Mouse (Mus musculus) mouse trophoblast stem cell (cell line): ENCODE measurements around the gene Ric8a.
"Not testable (repeated sequence)": the region's sequence is repeated elsewhere in the genome, so short reads cannot be mapped to it uniquely, and the experiment has no call there.

ENCODE experiments used
- in situ Hi-C, 2 experiments: fragments of 300-500 bp; cut with MseI, MboI; formaldehyde crosslinking; loops; 2 replicates in 1 of 2; 3 replicates in 1 of 2; pipeline ENCODE4 v1.15.1; 2025

The Ric8a gene

DNA sequence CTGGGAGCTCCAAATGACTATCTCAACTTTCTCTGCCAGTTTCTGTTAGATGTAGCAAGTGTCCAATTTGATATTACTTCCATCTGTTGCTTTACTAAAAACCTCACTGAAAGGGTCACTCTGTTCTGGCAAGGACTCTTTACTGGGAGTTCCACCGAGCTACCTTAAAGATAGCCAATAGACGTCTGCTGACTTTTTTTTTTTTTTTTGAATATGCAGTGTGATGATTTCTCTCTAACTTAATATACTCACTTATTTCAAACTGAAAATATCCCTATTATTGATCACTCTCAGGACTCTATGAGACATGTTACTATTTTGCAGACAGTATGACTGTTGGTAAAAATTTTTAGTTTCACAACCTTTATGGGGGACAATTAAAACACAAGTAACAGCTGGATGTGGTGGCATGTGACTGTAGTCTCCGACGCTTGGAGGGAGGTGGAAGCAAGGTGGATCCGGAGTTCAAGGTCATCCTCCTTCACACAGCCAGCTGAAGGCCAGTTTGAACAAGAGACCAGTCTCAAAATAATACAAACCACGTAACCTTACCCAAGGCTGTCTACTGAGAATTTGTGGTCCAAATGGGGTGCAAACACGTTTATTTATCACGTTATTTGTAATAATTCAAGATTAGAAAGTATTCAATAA, 24.2 kb downstream of the Ric8a start:
- in situ Hi-C loops: no loop called here

DNA sequence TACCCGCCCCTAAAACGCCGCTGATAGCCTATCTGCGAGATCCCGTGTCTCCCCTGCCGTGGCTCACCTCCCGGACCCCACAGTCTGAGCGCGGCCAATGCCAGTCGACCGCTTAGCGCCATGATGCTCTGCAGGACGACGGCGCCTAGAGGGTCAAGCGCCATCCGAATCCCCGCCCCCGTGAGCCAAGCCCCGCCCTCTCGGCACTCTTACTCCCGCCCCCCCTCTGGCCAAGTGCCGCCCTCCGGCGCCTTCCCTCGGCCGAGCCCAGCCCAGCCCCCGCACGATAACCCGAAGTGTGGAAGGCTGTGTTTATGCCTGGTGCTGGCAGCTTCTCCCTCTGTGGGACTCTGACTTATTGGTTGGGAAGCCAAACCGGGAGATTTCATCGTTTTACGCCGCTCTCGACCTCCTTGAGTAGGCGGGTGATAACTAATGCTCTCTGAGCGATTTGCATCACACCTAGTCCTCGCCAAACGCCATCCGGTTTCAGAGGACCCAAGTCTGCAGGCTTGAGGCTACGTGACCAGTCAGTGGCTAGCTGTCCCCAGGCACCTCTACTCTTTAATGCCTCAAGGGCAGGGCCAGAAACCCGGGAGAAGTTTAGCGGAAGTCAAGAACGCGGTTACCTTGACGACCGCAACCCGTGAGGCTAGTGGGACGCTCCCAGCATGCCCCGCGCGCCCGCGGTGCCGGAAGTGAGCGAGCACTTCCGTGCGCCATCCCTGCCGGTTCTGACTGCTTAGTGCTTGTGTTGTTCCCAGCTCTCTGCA, 25.1 kb downstream of the Ric8a start, which contains the start of the genes Psmd13 and Sirt3:
Gene Psmd13, plus strand, starts transcription at position 273 of the 773 bp plus-strand sequence.
Gene Sirt3, minus strand, starts transcription at position 614 of the 773 bp plus-strand sequence.
- in situ Hi-C loops: no loop called here

DNA sequence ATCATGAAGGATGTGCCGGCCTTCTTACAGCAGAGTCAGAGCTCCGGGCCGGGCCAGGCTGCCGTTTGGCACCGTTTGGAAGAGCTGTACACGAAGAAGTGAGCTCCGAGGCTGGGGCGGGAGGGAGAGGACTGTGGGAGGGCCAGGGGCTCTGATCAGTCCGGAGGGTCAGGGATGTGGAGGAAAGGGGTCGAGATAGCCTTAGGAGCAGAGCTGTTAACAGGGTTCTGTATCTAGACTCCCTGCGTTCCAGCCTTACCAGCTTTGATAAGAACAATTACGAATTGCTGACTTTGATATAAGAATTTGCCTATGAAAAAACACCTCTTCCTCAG, 25.7 kb downstream of the Ric8a start:
- in situ Hi-C loops: no loop called here

DNA sequence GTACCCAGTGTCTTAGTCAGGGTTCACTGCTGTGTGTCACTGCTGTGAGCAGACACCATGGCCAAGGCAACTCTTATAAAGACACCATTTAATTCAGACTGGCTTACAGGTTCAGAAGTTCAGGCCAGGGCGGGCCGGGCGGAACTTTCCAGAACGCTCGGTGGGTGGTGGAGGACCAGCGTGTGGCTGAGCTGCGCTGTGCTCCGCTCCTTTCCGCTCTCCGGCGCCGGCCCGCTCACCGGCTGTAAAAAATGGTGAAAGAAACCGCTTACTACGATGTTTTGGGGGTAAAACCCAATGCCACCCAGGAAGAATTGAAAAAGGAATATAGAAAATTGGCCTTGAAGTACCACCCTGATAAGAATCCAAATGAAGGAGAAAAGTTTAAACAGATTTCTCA, 33.9 kb downstream of the Ric8a start:
- in situ Hi-C loops: not testable (repeated sequence)

DNA sequence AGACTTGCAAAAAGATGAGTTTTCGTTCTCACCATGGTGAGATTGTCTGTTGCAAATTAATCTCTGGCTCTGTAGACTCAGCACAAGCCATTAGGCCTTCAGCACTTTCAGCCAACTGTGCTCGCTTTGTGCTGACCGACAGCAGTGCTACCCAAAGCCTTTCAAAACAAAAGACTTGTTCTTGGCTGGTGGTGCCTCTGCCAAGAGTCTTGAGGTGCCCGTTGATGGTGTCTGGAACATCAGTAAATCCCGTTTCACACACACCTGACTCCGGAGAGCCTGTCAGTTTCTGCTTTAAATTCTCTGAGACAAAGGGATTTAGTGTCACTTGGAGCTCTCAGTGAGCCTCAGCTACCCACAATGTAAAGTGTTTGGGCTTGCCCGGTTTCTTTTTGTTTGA, 37.3 kb downstream of the Ric8a start:
- in situ Hi-C loops: no loop called here

DNA sequence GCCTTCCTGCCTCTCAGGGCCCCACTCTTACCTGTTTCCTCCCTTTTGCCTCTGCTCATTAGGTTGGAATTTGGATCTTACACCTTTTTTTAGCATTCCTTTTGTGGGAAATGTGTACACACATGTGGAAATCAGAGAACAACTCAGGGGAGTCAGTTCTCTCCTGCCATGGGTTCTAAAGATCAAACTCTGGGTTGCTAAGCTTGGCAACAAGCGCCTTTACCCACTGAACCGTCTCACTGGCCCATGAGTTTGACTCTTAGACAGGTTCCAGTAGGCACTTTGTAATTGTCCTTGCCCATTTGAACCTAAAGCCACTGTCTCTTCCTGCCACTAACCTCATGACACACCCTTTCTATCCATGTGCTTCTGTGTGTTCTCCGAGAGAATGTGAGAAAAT, 37.9 kb downstream of the Ric8a start:
- in situ Hi-C loops: no loop called here

DNA sequence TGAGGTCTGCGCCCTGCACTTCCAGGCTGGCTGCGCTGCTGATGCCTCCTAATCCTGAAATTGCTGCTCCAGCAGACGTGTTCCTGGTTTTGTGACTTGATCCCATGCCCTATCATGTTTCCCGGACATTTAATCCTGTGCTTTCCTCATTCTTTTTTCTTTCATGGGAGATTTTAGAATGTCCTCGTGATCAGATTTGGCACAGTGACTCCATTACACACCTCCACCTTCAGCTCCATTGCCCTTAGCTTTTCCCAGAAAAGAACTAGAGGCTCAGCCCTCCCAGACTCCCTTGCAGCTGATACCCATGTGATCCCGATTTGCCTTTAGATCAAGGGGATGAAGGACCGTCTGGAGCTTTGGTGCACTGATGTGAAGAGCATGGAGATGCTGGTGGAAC, 41.1 kb downstream of the Ric8a start:
- in situ Hi-C loops: no loop called here

DNA sequence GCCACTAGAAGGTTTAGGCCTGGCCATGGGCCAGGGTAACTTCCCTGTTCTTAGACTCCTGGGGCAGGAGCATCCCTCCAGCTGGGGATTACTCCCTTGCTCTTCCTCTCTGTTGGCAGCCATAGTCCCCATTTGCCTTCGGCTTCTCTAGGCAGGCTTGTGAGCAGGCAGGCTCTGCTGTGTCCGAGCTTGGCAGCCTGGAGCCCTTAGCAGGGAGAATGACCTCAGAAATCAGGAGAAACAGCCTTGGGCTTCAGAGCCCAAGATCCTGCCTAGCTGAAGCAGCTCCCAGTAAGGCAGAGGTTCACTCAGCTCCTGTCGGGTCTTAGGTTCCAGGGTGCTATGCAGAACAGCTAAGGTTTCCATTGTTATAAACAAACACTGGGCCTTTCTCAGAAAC, 42.4 kb downstream of the Ric8a start:
- in situ Hi-C loops: no loop called here

DNA sequence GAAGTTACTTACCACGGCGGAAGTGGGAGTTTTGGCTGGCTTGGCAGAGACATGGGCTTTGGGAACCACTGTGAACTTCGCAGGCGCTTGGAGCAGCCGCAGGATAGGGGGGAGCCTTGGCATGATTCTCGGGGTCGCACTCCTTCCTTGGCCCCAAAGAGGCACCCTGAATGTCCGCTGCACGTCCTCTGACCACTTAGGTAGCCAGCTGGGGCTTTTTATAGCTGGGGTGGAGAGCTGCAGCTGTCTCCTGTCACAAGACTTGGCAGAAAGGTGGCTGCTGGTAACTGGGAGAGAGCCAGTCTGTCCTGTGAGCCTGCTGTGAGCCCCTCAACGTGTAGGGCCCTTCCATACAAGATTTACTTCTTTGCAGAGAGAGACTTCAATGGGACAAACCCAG, 43.5 kb downstream of the Ric8a start, which contains the start of gene Cox8b:
Gene Cox8b, minus strand, starts transcription at position 227 of the 400 bp plus-strand sequence.
- in situ Hi-C loops: loop anchor here (5.0 kb wide), 2 partner anchors 53 to 58 kb away; partner anchors contain the start of genes Odf3 (in 1 of the 2) and Scgb1c1 (in 1 of the 2)

DNA sequence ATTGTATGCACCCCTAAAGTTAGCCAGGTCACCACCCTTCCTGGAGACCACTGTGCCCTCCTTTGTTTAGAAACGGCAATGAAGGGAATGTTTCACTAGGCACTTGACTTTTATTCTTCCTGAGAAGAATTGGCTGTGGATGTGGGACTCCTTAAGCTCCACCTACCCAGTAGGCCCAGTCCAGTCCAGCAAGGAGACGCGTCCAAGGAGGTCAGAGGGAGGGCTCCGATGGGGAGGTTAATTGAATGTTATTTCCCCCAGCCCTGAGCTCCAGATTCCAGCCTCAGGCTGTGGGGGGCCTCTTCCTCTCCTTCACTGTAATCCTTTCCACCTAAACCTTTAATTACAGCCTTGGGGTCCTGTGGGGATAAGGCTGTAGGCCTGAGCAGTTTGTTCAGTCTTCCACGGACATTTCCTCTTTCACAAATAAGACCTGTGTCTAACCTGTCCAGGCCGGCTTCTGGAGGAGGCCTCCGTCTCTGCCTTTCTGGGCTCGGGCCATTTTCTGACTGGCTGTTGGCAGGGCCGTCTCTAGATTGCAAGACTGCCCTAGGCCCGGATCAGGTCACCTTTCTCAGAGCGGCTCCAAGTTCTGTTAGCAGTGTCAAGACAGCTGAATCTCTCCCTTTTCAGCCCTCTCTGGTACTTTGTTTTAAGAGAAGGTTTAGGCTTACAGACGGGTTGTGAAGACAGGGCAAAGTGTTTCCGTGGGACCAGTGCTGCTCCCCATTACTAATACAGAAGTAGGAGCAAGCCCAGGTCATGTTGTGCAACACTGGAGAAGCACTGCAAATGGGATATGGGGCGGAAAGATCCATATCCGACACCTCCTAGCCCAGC, 45.5 kb downstream of the Ric8a start:
- in situ Hi-C loops: loop anchor here (5.0 kb wide), 2 partner anchors 55 to 60 kb away; partner anchors contain the start of genes Odf3 (in 1 of the 2) and Scgb1c1 (in 1 of the 2)

DNA sequence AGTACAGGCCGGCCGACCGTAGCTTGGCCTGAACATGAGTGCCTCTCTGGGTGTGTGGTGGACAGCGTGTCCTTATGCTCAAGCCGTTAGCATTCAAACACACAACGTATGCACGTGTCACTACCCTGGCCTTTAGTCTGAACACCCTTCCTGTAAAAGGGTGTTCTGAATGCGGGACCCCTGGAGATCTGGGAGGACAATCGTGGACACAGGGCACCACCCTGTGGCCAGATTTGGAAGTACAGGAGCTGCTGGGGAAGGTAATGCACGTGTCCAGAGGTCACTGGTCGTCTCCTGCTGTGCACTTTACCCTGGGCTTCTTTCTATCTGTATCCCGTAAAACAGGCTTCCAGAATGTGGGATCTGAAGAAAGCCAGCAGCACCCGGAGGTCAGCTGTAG, 46.5 kb downstream of the Ric8a start:
- in situ Hi-C loops: loop anchor here (5.0 kb wide), 2 partner anchors 56 to 61 kb away; partner anchors contain the start of genes Odf3 (in 1 of the 2) and Scgb1c1 (in 1 of the 2)

DNA sequence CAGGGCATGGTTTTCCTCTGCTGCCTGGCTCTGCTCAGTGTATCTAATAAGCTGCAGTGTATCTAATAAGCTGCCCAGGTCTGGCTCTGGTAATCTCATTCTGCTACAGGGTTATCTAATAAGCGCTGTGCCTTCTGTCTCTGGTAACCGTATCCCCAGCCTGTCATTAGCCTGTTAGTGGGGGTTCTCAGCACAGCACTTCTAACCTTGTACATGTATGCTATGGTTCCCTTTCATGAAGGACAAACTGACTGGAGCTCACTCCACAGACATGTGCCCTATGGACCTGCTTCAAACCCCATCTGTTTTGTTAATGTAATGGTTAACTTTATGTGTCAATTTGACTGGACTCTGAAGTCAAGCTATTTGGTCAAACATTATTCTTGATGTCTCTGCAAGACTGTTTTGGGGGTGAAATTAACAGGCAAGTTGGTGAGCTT, 48.9 kb downstream of the Ric8a start:
- in situ Hi-C loops: no loop called here

DNA sequence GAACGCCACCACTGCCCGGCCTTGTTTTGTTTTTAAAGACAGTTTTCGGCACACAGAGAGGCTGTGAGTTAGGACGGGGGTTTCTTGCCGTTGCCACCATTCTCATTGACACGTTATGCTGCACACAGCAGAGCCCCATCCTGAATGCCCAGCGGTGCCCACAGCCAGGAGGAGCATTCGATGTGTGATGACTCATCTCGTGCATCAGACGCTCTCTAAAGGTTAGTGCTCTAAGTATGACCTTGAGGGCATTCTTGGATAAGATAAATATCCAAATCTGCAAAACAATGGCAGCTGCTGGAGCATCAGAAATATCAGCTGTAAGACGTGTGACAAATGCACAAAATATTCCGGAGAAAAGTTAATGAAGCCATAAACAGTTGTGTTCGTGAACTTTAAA, 50.4 kb downstream of the Ric8a start:
- in situ Hi-C loops: no loop called here

DNA sequence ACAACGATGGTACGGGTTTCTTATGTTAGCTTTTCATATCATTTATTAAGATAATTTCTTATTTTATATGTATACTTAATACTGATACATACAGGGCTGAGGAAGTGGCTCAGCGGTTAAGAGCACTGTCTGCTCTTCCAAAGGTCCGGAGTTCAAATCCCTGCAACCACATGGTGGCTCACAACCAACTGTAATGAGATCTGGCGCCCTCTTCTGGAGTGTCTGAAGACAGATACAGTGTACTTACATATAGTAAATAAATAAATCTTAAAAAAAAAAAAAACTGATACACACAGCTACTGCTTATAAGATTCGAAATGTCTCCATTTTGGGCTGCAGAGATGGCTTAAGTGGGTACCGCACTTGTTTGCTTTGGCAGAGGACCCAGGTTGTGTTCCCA, 50.9 kb downstream of the Ric8a start:
- in situ Hi-C loops: no loop called here

DNA sequence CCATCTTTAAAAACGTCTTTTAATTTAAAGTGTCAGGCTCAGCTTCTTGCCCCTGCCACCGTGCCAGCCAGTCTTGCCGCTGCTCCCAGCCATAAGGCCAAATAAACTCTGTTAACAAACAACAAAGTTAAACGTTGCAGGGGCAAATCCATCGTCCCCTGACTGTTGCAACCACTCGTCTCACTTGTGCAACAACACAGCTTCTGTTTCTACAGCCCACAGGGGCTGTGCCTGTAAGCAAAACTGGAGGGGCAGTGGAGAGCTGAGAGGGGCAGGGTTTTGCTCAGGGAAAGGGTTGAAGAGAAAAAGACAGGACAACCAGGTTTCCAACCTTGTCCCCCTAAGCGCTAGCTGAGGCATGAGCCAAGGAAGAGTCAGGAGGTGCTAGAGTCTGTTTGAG, 51.4 kb downstream of the Ric8a start:
- in situ Hi-C loops: no loop called here

DNA sequence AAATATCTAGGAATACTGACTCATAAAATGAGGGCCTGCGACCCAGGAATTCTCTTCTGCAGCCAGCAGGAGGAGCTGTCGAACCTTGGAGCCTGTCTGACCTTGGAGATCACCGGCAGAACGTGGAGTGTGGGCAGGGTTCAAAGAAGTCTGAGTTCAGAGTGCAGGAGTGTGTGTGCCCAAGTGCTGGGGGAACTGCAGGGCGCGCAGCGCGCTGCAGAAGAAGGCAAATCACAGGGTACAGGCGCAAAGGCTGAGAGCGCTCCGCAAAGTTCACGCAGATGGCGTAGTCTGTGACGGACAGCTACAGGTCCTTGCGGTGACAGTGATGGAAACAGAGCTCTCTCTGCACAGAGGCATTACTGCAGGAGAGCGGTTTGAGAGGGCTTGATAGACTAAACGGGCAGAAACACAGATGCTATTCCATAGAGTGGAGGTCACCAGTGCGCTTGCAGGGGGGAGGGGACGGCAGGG, 51.9 kb downstream of the Ric8a start:
- in situ Hi-C loops: no loop called here

DNA sequence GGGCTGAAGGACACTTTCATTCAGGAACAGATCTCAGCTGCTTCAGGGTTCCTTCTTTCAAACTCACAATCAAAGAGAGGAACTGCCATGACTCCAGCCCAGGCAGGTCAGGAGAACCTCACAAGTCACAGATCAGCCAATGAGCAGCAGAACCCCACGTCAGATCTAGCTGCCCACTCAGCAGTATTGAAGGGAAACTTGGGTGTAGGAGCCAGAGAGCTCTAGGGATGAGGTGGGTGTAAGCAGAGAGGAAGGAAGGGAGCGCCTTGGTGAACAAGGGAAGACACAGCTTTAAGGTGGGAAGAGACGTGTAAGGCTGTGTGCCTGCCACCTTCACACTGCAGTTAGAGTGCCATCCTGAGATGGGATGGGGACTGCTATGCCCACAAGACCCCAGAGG, 55.5 kb downstream of the Ric8a start:
- in situ Hi-C loops: no loop called here

DNA sequence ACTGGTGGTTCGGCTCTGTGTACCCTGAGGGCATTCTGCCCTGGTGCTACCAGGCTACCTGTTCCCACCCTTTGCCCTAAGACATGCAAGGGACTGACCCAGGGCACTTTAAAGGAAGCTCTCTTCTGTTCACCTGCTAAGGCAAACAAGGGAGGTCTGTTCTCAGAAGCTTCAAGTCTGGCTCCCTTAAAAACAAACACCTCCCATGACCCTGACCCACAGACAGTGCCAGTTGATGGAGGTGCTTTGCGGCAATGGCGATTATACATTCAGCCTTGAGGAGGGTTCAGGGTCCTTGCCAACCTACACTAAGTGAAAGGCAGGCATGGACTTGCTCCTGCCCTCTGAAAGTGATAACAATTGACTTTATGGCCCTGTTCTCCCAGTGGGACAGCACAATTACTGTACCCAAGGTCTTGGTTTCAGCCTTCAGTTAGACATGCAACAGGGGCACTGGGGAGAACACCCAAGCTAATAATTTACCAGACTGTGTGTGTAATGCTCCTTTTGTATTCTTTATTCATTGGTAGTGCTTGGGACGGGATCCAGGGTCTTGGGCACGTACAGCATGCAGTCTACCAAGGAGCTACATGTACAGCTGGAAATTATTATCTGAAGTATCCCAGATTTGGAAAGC, 56.2 kb downstream of the Ric8a start:
- in situ Hi-C loops: no loop called here
